Mouse (Mus musculus): ENCODE results near the gene Gucy2c. TPM values are rescaled to one million over a fixed set of nuclear protein-coding genes. Genes with fewer than 3 reads are reported as not detected.

Gucy2c gene
- polyA plus RNA-seq, 1 experiment from 2014 or later = 0.04 TPM

DNA sequence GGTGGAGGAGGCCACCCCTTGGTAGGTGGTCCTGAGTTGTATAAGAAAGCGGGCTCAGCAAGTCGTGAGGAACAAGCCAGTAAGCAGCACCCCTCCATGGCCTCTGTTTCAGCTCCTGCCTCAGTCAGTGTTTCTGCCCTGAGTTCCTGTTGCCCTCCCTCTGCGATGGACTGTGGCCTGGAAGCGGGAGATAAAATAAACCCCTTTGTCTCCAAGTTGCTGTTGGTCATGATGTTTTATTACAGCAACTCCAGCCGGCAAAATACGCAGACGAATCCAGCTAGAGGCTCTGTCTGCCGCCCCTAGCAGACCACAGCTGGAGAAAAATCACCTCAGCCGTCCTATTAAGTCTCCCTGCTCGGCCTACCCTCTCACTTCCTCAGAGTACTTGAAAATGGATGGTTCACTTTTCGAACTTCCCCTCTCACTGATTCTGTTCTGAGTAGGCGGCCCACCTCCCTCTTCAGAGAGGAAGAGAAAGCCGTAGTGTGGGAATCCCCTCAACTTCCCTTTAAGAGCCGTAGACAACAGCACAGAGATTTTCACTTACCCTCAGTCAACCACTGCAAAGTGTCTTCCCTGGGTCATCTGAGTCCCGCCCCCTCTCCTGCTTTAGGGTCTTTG is 91.7 kb downstream of the Gucy2c start:
- 59% methylated on average over 15 of the region's 15 CpGs for WGBS
- Histone ChIP-seq H3K9ac (no peak overlapping the region), H3K4me1 (peaks cover 7% of the 10 kb centered on the region), H3K36me3 (no peaks in the 10 kb centered on the region), H3K4me3 (no peak overlapping the region), H3K27me3 (replicated peaks) (no peaks in the 10 kb centered on the region), H3K9me3 (0 out of 2 replicates have a peak, but pooled peaks cover 5% of the 10 kb centered on the region), H3K27ac (replicated peaks) (no peak overlapping the region), H3K4me2 (no peak overlapping the region)
- ATAC-seq (ENCODE audit: extremely low read depth, insufficient number of reproducible peaks, low FRiP score, low TSS enrichment) = no peak

- no peak for ATAC-seq (ENCODE audit: extremely low read depth, insufficient number of reproducible peaks, low FRiP score, low TSS enrichment)
- H3K4me3 ChIP-seq = no peak overlapping the region
- H3K4me1 ChIP-seq = peaks cover 16% of the 10 kb centered on the region
- H3K36me3 ChIP-seq = no peaks in the 10 kb centered on the region
- no peaks in the 10 kb centered on the region for H3K27me3 ChIP-seq (replicated peaks)
- H3K4me2 ChIP-seq = no peak overlapping the region
- no peaks in the 10 kb centered on the region for H3K9me3 ChIP-seq
- H3K27ac ChIP-seq (replicated peaks) = no peak overlapping the region
- H3K9ac ChIP-seq = no peak overlapping the region
- WGBS = 53% methylated on average over 5 of the region's 5 CpGs
Measured at GRCm38 (mm10) chr6:136685433-136685832, 96.1 kb downstream of the Gucy2c start.

GRCm38 (mm10) chr6:136683410-136684334 is 97.9 kb downstream of the Gucy2c start:
- Histone ChIP-seq H3K4me1 (peaks cover 29% of the 10 kb centered on the region), H3K36me3 (no peaks in the 10 kb centered on the region), H3K27ac (replicated peaks) (no peak overlapping the region), H3K9me3 (no peaks in the 10 kb centered on the region), H3K4me3 (no peak overlapping the region), H3K27me3 (replicated peaks) (no peaks in the 10 kb centered on the region), H3K9ac (no peak overlapping the region), H3K4me2 (no peak overlapping the region)
- no peak for ATAC-seq (ENCODE audit: extremely low read depth, insufficient number of reproducible peaks, low FRiP score, low TSS enrichment)
- WGBS = 75% methylated on average over 11 of the region's 11 CpGs

DNA sequence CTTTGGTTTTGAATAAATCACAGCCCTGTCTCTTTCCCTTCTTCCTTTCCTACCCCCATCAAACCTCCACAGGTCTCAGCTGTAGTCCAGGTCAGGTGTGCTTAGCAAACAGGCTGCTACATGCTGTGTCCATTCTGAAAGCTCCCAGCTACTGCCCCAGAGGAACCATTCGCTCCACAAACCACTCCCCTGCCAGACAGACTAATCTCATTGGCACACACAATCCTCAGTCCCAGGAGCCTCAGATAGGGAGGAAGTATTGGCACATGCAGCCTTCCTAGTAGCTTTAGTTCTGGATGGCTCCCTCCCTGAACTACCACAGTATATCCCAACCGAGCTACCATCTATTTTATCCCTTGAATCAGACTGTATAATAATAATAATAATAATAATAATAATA is 102.2 kb downstream of the Gucy2c start:
- Histone ChIP-seq H3K9me3 (peaks cover 7% of the 10 kb centered on the region; the same call in 1 of the 2 replicates), H3K4me3 (no peak overlapping the region), H3K27me3 (replicated peaks) (no peaks in the 10 kb centered on the region), H3K36me3 (no peaks in the 10 kb centered on the region), H3K4me1 (peaks cover 18% of the 10 kb centered on the region), H3K4me2 (no peak overlapping the region), H3K9ac (no peak overlapping the region), H3K27ac (replicated peaks) (no peak overlapping the region)
- no peak for ATAC-seq (ENCODE audit: extremely low read depth, insufficient number of reproducible peaks, low FRiP score, low TSS enrichment)
- 22% methylated on average over 2 of the region's 2 CpGs for WGBS

- Histone ChIP-seq H3K9ac (no peak overlapping the region), H3K27me3 (replicated peaks) (no peaks in the 10 kb centered on the region)
- WGBS = 82% methylated on average over 6 of the region's 6 CpGs
Measured at GRCm38 (mm10) chr6:136674935-136675334, 106.6 kb downstream of the Gucy2c start.

GRCm38 (mm10) chr6:136672467-136672866 is 109.1 kb downstream of the Gucy2c start:
- peak overlapping the region; percentile 30 for H3K9ac ChIP-seq
- no peak for ATAC-seq (ENCODE audit: extremely low read depth, insufficient number of reproducible peaks, low FRiP score, low TSS enrichment)
- H3K27ac ChIP-seq (replicated peaks) = peak overlapping the region; percentile 83
- H3K9me3 ChIP-seq = peaks cover 17% of the 10 kb centered on the region; the same call in 1 of the 2 replicates
- peak overlapping the region; percentile 40 for H3K4me2 ChIP-seq
- H3K4me3 ChIP-seq = no peak overlapping the region
- no peaks in the 10 kb centered on the region for H3K27me3 ChIP-seq (replicated peaks)
- peaks cover 28% of the 10 kb centered on the region for H3K4me1 ChIP-seq
- H3K36me3 ChIP-seq = no peaks in the 10 kb centered on the region; the same call in 1 of the 2 replicates
- WGBS = 26% methylated on average over 7 of the region's 7 CpGs

More at GRCm38 (mm10) chr6:136674935-136675334, 106.6 kb downstream of the Gucy2c start:
- ATAC-seq (ENCODE audit: extremely low read depth, insufficient number of reproducible peaks, low FRiP score, low TSS enrichment) = no peak
- Histone ChIP-seq H3K27ac (replicated peaks) (no peak overlapping the region), H3K4me3 (no peak overlapping the region), H3K36me3 (no peaks in the 10 kb centered on the region; the same call in 1 of the 2 replicates), H3K9me3 (peaks cover 17% of the 10 kb centered on the region; the same call in 1 of the 2 replicates), H3K4me2 (no peak overlapping the region), H3K4me1 (peaks cover 22% of the 10 kb centered on the region)

DNA sequence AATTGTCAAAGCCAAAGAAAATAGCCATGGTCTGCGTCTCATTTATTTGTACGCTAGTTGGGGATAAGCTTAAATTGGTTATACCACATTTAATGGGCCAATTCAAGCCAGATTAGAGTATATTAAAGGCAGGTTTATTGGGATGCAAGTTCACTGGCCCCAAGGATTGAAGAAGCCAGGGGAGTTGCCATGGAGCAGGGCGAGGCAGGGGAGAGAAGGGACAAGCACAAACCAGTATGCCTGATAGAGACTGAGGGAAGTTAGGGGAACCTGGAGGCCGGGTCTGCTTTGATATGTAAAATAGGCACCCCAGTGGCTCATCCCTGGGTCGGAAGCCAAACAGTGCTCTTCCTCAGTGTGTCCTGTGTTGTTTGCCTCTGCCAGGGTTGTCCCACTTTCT is 112.3 kb downstream of the Gucy2c start:
- H3K4me1 ChIP-seq = peaks cover 28% of the 10 kb centered on the region
- peaks cover 9% of the 10 kb centered on the region; the same call in 1 of the 2 replicates for H3K9me3 ChIP-seq
- 78% methylated on average over 5 of the region's 5 CpGs for WGBS
- H3K9ac ChIP-seq = no peak overlapping the region
- H3K27ac ChIP-seq (replicated peaks) = no peak overlapping the region
- H3K4me2 ChIP-seq = no peak overlapping the region
- no peaks in the 10 kb centered on the region for H3K27me3 ChIP-seq (replicated peaks)
- no peak for ATAC-seq (ENCODE audit: extremely low read depth, insufficient number of reproducible peaks, low FRiP score, low TSS enrichment)
- H3K4me3 ChIP-seq = no peak overlapping the region
- H3K36me3 ChIP-seq = no peaks in the 10 kb centered on the region; the same call in 1 of the 2 replicates

DNA sequence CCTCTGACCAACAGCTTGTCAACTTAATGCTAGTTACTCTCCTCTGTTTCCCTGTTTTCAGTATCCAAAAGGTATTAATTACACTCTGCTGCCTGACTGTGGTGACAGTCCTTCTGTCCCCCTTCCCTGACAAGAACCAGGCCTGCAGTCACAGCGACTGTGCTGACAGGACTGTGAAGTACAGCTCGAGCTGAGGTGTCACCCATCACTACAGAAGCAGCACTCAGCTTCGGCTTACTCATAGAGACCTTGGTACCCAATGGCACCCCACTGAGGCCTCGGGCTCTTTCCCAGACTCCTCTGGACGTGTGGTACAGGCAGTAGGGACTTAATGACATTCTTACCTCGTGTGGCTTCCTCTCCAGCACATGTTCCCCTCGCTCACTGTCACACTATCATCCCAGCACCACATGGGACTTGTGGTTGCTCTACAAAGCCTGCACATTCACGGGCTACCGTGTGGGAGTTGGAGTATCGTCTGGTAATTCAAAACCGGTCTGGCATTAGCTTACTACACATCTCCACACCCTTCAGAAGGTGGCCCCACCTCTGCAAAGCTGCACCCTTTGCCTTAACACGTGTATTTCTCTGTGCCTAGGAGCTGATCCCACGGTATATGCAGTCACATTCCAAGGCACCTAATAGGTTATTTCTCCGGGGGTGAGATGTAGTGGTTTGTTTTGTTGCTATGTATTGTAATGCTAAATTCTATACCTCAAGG is 113.1 kb downstream of the Gucy2c start:
- Histone ChIP-seq H3K27ac (replicated peaks) (0 out of 2 replicates have a peak overlapping the region, but pooled peaks have one; percentile 26), H3K9me3 (0 out of 2 replicates have a peak, but pooled peaks cover under 1% of the 10 kb centered on the region), H3K36me3 (no peaks in the 10 kb centered on the region), H3K27me3 (replicated peaks) (no peaks in the 10 kb centered on the region; the same call in 1 of the 2 replicates), H3K4me3 (no peak overlapping the region), H3K4me1 (peaks cover 28% of the 10 kb centered on the region), H3K4me2 (no peak overlapping the region), H3K9ac (no peak overlapping the region)
- WGBS = 28% methylated on average over 14 of the region's 14 CpGs
- peak; percentile 43; the same call in 1 of the 2 replicates for ATAC-seq (ENCODE audit: extremely low read depth, insufficient number of reproducible peaks, low FRiP score, low TSS enrichment)

DNA sequence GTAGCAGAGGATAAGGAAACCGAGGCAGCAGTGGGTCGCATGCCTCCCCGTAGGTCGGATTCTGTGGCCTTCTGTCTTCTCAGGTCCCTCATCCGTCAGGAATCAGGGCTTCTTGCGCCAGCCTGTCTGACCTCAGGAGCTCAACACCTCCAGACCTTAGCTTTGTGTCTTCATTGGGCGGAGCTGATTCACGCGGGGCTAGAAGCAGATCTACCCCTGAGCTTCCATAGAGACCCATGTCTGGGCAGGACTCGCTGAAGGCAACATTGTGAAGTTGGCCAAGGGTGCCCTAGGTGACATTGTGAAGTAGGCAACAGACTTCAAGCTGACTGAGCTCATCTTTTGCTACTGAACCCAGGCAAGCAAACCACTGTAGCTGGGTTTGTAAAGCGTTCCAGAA is 119.5 kb downstream of the Gucy2c start:
- Histone ChIP-seq H3K4me2 (peak overlapping the region; percentile 87), H3K4me3 (peak overlapping the region; percentile 52), H3K27ac (replicated peaks) (no peak overlapping the region), H3K9ac (peak overlapping the region; percentile 79; the same call in 1 of the 2 replicates), H3K4me1 (peaks cover 14% of the 10 kb centered on the region), H3K9me3 (no peaks in the 10 kb centered on the region), H3K36me3 (no peaks in the 10 kb centered on the region), H3K27me3 (replicated peaks) (peaks cover 35% of the 10 kb centered on the region)
- 29% methylated on average over 11 of the region's 11 CpGs for WGBS
- ATAC-seq (ENCODE audit: extremely low read depth, insufficient number of reproducible peaks, low FRiP score, low TSS enrichment) = no peak

GRCm38 (mm10) chr6:136661706-136662016 is 119.9 kb downstream of the Gucy2c start, which contains the start of gene Plbd1:
TSS of gene Plbd1 (minus strand) at chr6:136661928.
- ATAC-seq (ENCODE audit: extremely low read depth, insufficient number of reproducible peaks, low FRiP score, low TSS enrichment) = no peak
- 2% methylated on average over 19 of the region's 19 CpGs for WGBS
- H3K27ac ChIP-seq (replicated peaks) = no peak within 1 kb of the TSS

More at GRCm38 (mm10) chr6:136661706-136662016, 119.9 kb downstream of the Gucy2c start, which contains the start of gene Plbd1:
- peaks cover 14% of the 10 kb centered on the region for H3K4me1 ChIP-seq
- H3K4me3 ChIP-seq = peak within 1 kb of the TSS; percentile 52
- H3K4me2 ChIP-seq = peak within 1 kb of the TSS; percentile 87
- H3K36me3 ChIP-seq = no peaks in the 10 kb centered on the region
- H3K9me3 ChIP-seq = no peaks in the 10 kb centered on the region
- H3K9ac ChIP-seq = peak within 1 kb of the TSS; percentile 79
- H3K27me3 ChIP-seq (replicated peaks) = peaks cover 35% of the 10 kb centered on the region
